Mouse (Mus musculus) lung, adult 2 months (tissue): ENCODE results near the gene Selenov.

Experiments used
- CTCF ChIP-seq: fragments of 200-500 bp; IDR thresholded peaks from 2 replicates; pipeline ENCODE4 v1.5.1; 2011; ENCODE audit warnings: mild to moderate bottlenecking, low read length, control low read depth; ENCODE audit not compliant: insufficient read depth
- POLR2A ChIP-seq: fragments of 200-500 bp; IDR thresholded peaks from 2 replicates; pipeline ENCODE4 v1.6.1; 2011; ENCODE audit warnings: low read depth, mild to moderate bottlenecking, control low read depth, low read length, borderline replicate concordance; ENCODE audit errors: extremely low read depth

- TF ChIP-seq CTCF (no peak), POLR2A (no peak)
Measured at GRCm38 (mm10) chr7:28318714-28319113, 27.7 kb upstream of the Selenov start.
